Mouse (Mus musculus) frontal cortex, postnatal 14 days (tissue): ENCODE data around the gene Usp17le.
"Not testable (repeated sequence)": the region's sequence is repeated elsewhere in the genome, so short reads cannot be mapped to it uniquely, and the experiment has no call there.

Source experiments
- DNase-seq, 2 experiments: peaks; one replicate each; pipeline ENCODE4 v3.0.0; 2022; ENCODE audit warnings: low spot score in 2 of 2

Gene Usp17le

GRCm38 (mm10) chr7:104777370-104777769, at the start of gene Usp17le:
TSS of gene Usp17le (minus strand) at chr7:104777470.
- not testable (repeated sequence) for DNase-seq

- DNase-seq: not testable (repeated sequence)
Observed at GRCm38 (mm10) chr7:104810335-104810734, 33.1 kb upstream of the Usp17le start.

GRCm38 (mm10) chr7:104790796-104791195, 13.5 kb upstream of the Usp17le start:
- no peak for DNase-seq
